Mouse (Mus musculus): ENCODE results near the gene Isyna1.

DNA sequence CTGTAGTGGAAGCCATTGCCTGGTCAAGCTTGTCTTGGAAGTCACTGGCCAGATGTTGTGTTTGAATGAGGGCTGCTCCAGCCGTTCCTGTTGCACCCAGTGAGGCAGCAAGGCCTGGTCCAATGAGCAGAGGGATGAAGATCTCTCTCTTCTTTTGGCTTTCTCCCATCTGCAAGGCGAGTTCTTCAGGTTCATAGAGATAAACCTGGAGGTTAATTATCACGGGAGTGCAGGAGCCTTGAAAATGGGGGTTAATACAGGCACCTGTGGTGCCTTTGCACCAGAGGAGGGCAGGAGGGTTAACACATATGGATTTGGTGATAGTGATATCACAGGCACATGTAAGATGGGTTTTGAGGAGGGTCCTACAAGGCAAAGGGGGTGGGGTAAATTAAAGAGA, 28.0 kb downstream of the Isyna1 start:
- no peak for TF ChIP-seq CTCF (IDR thresholded peaks at IDR 0.05; ENCODE audit: insufficient read depth, low read length)
- no peak for TF ChIP-seq POLR2A (IDR thresholded peaks at IDR 0.05; ENCODE audit: borderline replicate concordance, extremely low read depth, low read depth, low read length)
